Mouse (Mus musculus) liver, adult 2 months (tissue): Measurements from ENCODE around the gene Traf2.

Experiments
- CTCF ChIP-seq: fragments of 200-500 bp; IDR thresholded peaks from 2 replicates; pipeline ENCODE4 v1.5.1; 2011; ENCODE audit warnings: low read depth, low read length, control low read depth
- POLR2A ChIP-seq: fragments of 200-500 bp; IDR thresholded peaks from 2 replicates; pipeline ENCODE4 v1.6.1; 2011; ENCODE audit warnings: low read length, control low read depth; ENCODE audit not compliant: insufficient read depth; ENCODE audit errors: extremely low read depth

GRCm38 (mm10) chr2:25585601-25586000 lies 38.9 kb upstream of the Traf2 start:
- TF ChIP-seq CTCF (no peak), POLR2A (no peak)
